Mouse (Mus musculus) cortical plate, adult 2 months (tissue): ENCODE measurements around the gene Rpl27a.

ENCODE experiments used
- CTCF ChIP-seq: fragments of 200-500 bp; IDR thresholded peaks from 2 replicates; pipeline ENCODE4 v1.5.1; 2011; ENCODE audit warnings: mild to moderate bottlenecking, control low read depth, low read length; ENCODE audit not compliant: insufficient read depth; ENCODE audit errors: extremely low read depth
- POLR2A ChIP-seq: fragments of 200-500 bp; IDR thresholded peaks from 2 replicates; pipeline ENCODE4 v1.6.1; 2011; ENCODE audit warnings: mild to moderate bottlenecking, low read length, control low read depth; ENCODE audit not compliant: insufficient read depth; ENCODE audit errors: extremely low read depth

GRCm38 (mm10) chr7:109507572-109507971, 11.4 kb upstream of the Rpl27a start:
- no peak for TF ChIP-seq CTCF
- no peak for TF ChIP-seq POLR2A
